Mouse (Mus musculus): ENCODE results near the gene Irak2. TPM values are rescaled to one million over a fixed set of nuclear protein-coding genes. Genes with fewer than 3 reads are reported as not detected.
A peak's percentile ranks its signal among the peaks of the same experiment; 100 is the strongest.
"Not testable (repeated sequence)": the region's sequence is repeated elsewhere in the genome, so short reads cannot be mapped to it uniquely, and the experiment has no call there.

Gene Irak2
- total RNA-seq, 2 experiments from 2014 or later, result 7.9 to 8.1 TPM

GRCm38 (mm10) chr6:113662964-113663700 lies 24.9 kb downstream of the Irak2 start:
- intact Hi-C loops (cut with DNase I), result no loop called here
- no peak for DNase-seq

GRCm38 (mm10) chr6:113664305-113664704 lies 26.0 kb downstream of the Irak2 start:
- intact Hi-C loops (cut with DNase I), result no loop called here

GRCm38 (mm10) chr6:113667611-113668122 lies 29.4 kb downstream of the Irak2 start:
- DNase-seq, result no peak
- intact Hi-C loops (cut with DNase I), result no loop called here

More at GRCm38 (mm10) chr6:113664305-113664704, 26.0 kb downstream of the Irak2 start:
- DNase-seq, result no peak

- intact Hi-C loops (cut with DNase I), result no loop called here
- DNase-seq, result no peak
These were observed 30.3 kb downstream of the Irak2 start for GRCm38 (mm10) chr6:113668287-113669154.

GRCm38 (mm10) chr6:113669821-113670220 lies 31.6 kb downstream of the Irak2 start:
- DNase-seq, result no peak
- intact Hi-C loops (cut with DNase I), result no loop called here

GRCm38 (mm10) chr6:113672029-113672428 lies 33.8 kb downstream of the Irak2 start:
- intact Hi-C loops (cut with DNase I); DNase-seq: not testable (repeated sequence)

GRCm38 (mm10) chr6:113672989-113673388 lies 34.7 kb downstream of the Irak2 start:
- intact Hi-C loops (cut with DNase I), result no loop called here
- DNase-seq, result no peak

- DNase-seq, result no peak
- intact Hi-C loops (cut with DNase I), result no loop called here
These were observed 37.0 kb downstream of the Irak2 start for GRCm38 (mm10) chr6:113675234-113675633.

GRCm38 (mm10) chr6:113675991-113676390 lies 37.7 kb downstream of the Irak2 start:
- intact Hi-C loops (cut with DNase I), result no loop called here
- no peak for DNase-seq

- no peak for DNase-seq
- intact Hi-C loops (cut with DNase I), result no loop called here
These were observed 38.9 kb downstream of the Irak2 start for GRCm38 (mm10) chr6:113677070-113677734.

- intact Hi-C loops (cut with DNase I), result no loop called here
- DNase-seq, result no peak
These were observed 40.2 kb downstream of the Irak2 start for GRCm38 (mm10) chr6:113678246-113679012.

GRCm38 (mm10) chr6:113679993-113680566 lies 41.8 kb downstream of the Irak2 start:
- intact Hi-C loops (cut with DNase I), result loop anchor here (5.0 kb wide), 1 partner anchor 38 kb away; no protein-coding TSS in a partner anchor
- DNase-seq, result no peak

- intact Hi-C loops (cut with DNase I), result loop anchor here (5.0 kb wide), 1 partner anchor 39 kb away; no protein-coding TSS in a partner anchor
- peak; percentile 75 for DNase-seq
These were observed 43.0 kb downstream of the Irak2 start for GRCm38 (mm10) chr6:113681271-113681670.

- no peak for DNase-seq
- intact Hi-C loops (cut with DNase I), result loop anchor here (5.0 kb wide), 1 partner anchor 41 kb away; no protein-coding TSS in a partner anchor
These were observed 45.0 kb downstream of the Irak2 start for GRCm38 (mm10) chr6:113683081-113683825.

- intact Hi-C loops (cut with DNase I), result no loop called here
- peak; percentile 21 for DNase-seq
These were observed 48.4 kb downstream of the Irak2 start for GRCm38 (mm10) chr6:113686551-113687125.

- no peak for DNase-seq
- intact Hi-C loops (cut with DNase I), result no loop called here
These were observed 51.7 kb downstream of the Irak2 start for GRCm38 (mm10) chr6:113690008-113690399.

- DNase-seq, result no peak
- intact Hi-C loops (cut with DNase I), result no loop called here
These were observed 52.3 kb downstream of the Irak2 start for GRCm38 (mm10) chr6:113690400-113691083.

GRCm38 (mm10) chr6:113691084-113691462 lies 52.8 kb downstream of the Irak2 start:
- intact Hi-C loops (cut with DNase I), result no loop called here
- no peak for DNase-seq

Measured in left cerebral cortex, postnatal 4 days (tissue).